Mouse (Mus musculus) neural tube, embryonic 10.5 days (tissue): ENCODE data around the gene Tcf20.

Source experiments
- DNase-seq: peaks from one replicate; pipeline ENCODE4 v3.0.0-alpha.2; 2017; ENCODE audit warnings: low spot score; ENCODE audit errors: extremely low spot score

The Tcf20 gene

GRCm38 (mm10) chr15:82987732-82988112, at the start of gene Tcf20:
Gene Tcf20 (minus strand): TSS chr15:82987872.
- peak; percentile 92 for DNase-seq

GRCm38 (mm10) chr15:83036900-83037519, 49.3 kb upstream of the Tcf20 start:
- no peak for DNase-seq

- no peak for DNase-seq
Measured at GRCm38 (mm10) chr15:83036089-83036488, 48.4 kb upstream of the Tcf20 start.

- peak; percentile 42 for DNase-seq
Measured at GRCm38 (mm10) chr15:83034275-83034977, 46.8 kb upstream of the Tcf20 start.

GRCm38 (mm10) chr15:83032981-83033541, 45.4 kb upstream of the Tcf20 start, which contains the start of gene Nfam1:
Gene Nfam1 (minus strand): TSS chr15:83033306.
- DNase-seq, result no peak

- DNase-seq, result no peak
Measured at GRCm38 (mm10) chr15:83030884-83031283, 43.2 kb upstream of the Tcf20 start.

- DNase-seq, result peak; percentile 45
Measured at GRCm38 (mm10) chr15:83029725-83030718, 42.4 kb upstream of the Tcf20 start.

- DNase-seq, result peak; percentile 27
Measured at GRCm38 (mm10) chr15:83026129-83026528, 38.5 kb upstream of the Tcf20 start.

GRCm38 (mm10) chr15:83025041-83025760, 37.5 kb upstream of the Tcf20 start:
- peak; percentile 65 for DNase-seq

GRCm38 (mm10) chr15:83022947-83023346, 35.3 kb upstream of the Tcf20 start:
- DNase-seq, result no peak

GRCm38 (mm10) chr15:83010990-83011664, 23.5 kb upstream of the Tcf20 start:
- DNase-seq, result peak; percentile 25

- DNase-seq, result peak; percentile 30
Measured at GRCm38 (mm10) chr15:83010423-83010822, 22.8 kb upstream of the Tcf20 start.

GRCm38 (mm10) chr15:83009532-83009931, 21.9 kb upstream of the Tcf20 start:
- no peak for DNase-seq

GRCm38 (mm10) chr15:83008761-83009423, 21.2 kb upstream of the Tcf20 start:
- DNase-seq, result no peak

GRCm38 (mm10) chr15:83007346-83007920, 19.8 kb upstream of the Tcf20 start:
- no peak for DNase-seq

GRCm38 (mm10) chr15:83002665-83003548, 15.2 kb upstream of the Tcf20 start:
- DNase-seq, result peak; percentile 51

GRCm38 (mm10) chr15:82998811-82999221, 11.1 kb upstream of the Tcf20 start:
- DNase-seq, result no peak

- DNase-seq, result no peak
Measured at GRCm38 (mm10) chr15:82996431-82996830, 8.8 kb upstream of the Tcf20 start.
